Mouse (Mus musculus): ENCODE results near the gene Zfp661.

Gene Zfp661

GRCm38 (mm10) chr2:127573322-127573721 is 13.6 kb downstream of the Zfp661 start:
- in situ Hi-C loops (cut with MboI; ENCODE audit: low pct_unique_long_range_greater_than_20kb in 1 of 2, low sequenced_read_pairs in 2 of 2, unreplicated experiment in 1 of 2), result no loop called here

- in situ Hi-C loops (cut with MboI; ENCODE audit: low pct_unique_long_range_greater_than_20kb in 1 of 2, low sequenced_read_pairs in 2 of 2, unreplicated experiment in 1 of 2), result loop anchor here in 1 of 2 experiments (5.0 kb wide), 1 partner anchor 52 kb away; no protein-coding TSS in a partner anchor
Measured at GRCm38 (mm10) chr2:127559070-127559966, 27.6 kb downstream of the Zfp661 start.

- in situ Hi-C loops (cut with MboI; ENCODE audit: low pct_unique_long_range_greater_than_20kb in 1 of 2, low sequenced_read_pairs in 2 of 2, unreplicated experiment in 1 of 2), result no loop called here
Measured at GRCm38 (mm10) chr2:127551078-127551477, 35.8 kb downstream of the Zfp661 start.

GRCm38 (mm10) chr2:127550446-127550845 is 36.4 kb downstream of the Zfp661 start:
- in situ Hi-C loops (cut with MboI; ENCODE audit: low pct_unique_long_range_greater_than_20kb in 1 of 2, low sequenced_read_pairs in 2 of 2, unreplicated experiment in 1 of 2), result no loop called here

GRCm38 (mm10) chr2:127549711-127550110 is 37.2 kb downstream of the Zfp661 start:
- in situ Hi-C loops (cut with MboI; ENCODE audit: low pct_unique_long_range_greater_than_20kb in 1 of 2, low sequenced_read_pairs in 2 of 2, unreplicated experiment in 1 of 2), result no loop called here

GRCm38 (mm10) chr2:127548342-127549074 is 38.4 kb downstream of the Zfp661 start:
- in situ Hi-C loops (cut with MboI; ENCODE audit: low pct_unique_long_range_greater_than_20kb in 1 of 2, low sequenced_read_pairs in 2 of 2, unreplicated experiment in 1 of 2), result no loop called here

- in situ Hi-C loops (cut with MboI; ENCODE audit: low pct_unique_long_range_greater_than_20kb in 1 of 2, low sequenced_read_pairs in 2 of 2, unreplicated experiment in 1 of 2), result no loop called here
Measured at GRCm38 (mm10) chr2:127541697-127542096, 45.2 kb downstream of the Zfp661 start.

GRCm38 (mm10) chr2:127541185-127541584 is 45.7 kb downstream of the Zfp661 start, which contains the start of gene Prom2:
Gene Prom2, minus strand, starts transcription at chr2:127541467.
- in situ Hi-C loops (cut with MboI; ENCODE audit: low pct_unique_long_range_greater_than_20kb in 1 of 2, low sequenced_read_pairs in 2 of 2, unreplicated experiment in 1 of 2), result no loop called here

GRCm38 (mm10) chr2:127539494-127539893 is 47.4 kb downstream of the Zfp661 start:
- in situ Hi-C loops (cut with MboI; ENCODE audit: low pct_unique_long_range_greater_than_20kb in 1 of 2, low sequenced_read_pairs in 2 of 2, unreplicated experiment in 1 of 2), result no loop called here

- in situ Hi-C loops (cut with MboI; ENCODE audit: low pct_unique_long_range_greater_than_20kb in 1 of 2, low sequenced_read_pairs in 2 of 2, unreplicated experiment in 1 of 2), result no loop called here
Measured at GRCm38 (mm10) chr2:127537548-127537947, 49.3 kb downstream of the Zfp661 start.

- in situ Hi-C loops (cut with MboI; ENCODE audit: low pct_unique_long_range_greater_than_20kb in 1 of 2, low sequenced_read_pairs in 2 of 2, unreplicated experiment in 1 of 2), result no loop called here
Measured at GRCm38 (mm10) chr2:127535363-127535762, 51.5 kb downstream of the Zfp661 start.

- in situ Hi-C loops (cut with MboI; ENCODE audit: low pct_unique_long_range_greater_than_20kb in 1 of 2, low sequenced_read_pairs in 2 of 2, unreplicated experiment in 1 of 2), result no loop called here
Measured at GRCm38 (mm10) chr2:127532379-127532778, 54.5 kb downstream of the Zfp661 start.

GRCm38 (mm10) chr2:127531592-127531991 is 55.3 kb downstream of the Zfp661 start:
- in situ Hi-C loops (cut with MboI; ENCODE audit: low pct_unique_long_range_greater_than_20kb in 1 of 2, low sequenced_read_pairs in 2 of 2, unreplicated experiment in 1 of 2), result no loop called here

- in situ Hi-C loops (cut with MboI; ENCODE audit: low pct_unique_long_range_greater_than_20kb in 1 of 2, low sequenced_read_pairs in 2 of 2, unreplicated experiment in 1 of 2), result no loop called here
Measured at GRCm38 (mm10) chr2:127530418-127530817, 56.5 kb downstream of the Zfp661 start.

GRCm38 (mm10) chr2:127525004-127525775 is 61.7 kb downstream of the Zfp661 start:
- in situ Hi-C loops (cut with MboI; ENCODE audit: low pct_unique_long_range_greater_than_20kb in 1 of 2, low sequenced_read_pairs in 2 of 2, unreplicated experiment in 1 of 2), result no loop called here
